Mouse (Mus musculus): ENCODE measurements at regions not wholly inside any gene's neighbourhood (a gene's known extent, or its start where the extent isn't known, plus 50 kb on each side); places are given as distances from the start of the nearest gene placed in this dataset.

DNA sequence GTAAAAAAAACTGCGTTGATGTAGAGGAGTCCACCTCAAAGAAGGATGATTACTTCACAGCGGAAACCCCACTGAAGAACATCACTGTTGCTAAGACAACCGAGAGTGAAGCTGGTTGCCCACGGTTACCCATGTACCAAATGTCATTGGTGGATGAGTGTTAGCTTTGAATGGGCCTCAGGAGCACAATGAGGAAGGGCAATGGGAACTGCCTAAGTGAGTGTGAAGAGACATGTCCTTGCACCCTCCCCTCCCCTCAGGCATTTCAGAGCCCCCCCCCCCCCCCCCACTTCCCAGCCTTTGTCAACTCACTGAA is 96.1 kb upstream of the Chd2 start:
- peak; percentile 81 for ATAC-seq (ENCODE audit: low TSS enrichment)

DNA sequence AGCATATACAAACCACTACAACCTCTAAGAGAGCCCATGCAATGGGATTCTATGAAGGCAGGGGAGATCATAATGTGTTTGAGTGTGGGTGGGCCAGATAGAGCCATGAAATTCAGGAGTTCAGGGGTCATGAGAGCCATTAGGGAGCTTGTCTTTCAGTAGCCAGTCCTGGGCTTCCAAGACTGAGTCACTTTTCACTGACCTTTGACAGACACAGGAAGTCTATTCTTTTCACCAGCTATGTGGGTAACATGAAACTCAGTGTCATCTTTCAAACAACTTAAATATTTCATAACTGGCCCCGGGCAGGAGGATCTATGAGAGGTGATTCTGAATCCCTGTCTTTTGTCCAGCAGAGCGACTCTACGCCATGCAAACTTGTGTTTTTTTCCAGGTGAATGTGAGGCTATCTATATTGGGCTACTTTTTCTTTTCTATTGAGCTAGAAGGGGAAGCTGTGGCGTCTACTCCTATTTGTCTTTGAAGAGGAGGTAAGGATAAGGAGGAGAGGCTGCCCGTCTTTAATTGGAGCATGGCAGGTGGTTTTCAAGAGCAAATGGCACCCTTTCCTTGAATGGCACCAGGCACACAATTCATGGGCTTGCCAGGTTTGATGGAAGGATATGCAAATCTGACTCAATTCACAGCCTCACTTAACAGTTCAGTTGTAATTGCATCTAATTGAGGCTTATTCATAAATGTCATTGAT is 95.6 kb upstream of the Chd2 start:
- no peak for ATAC-seq (ENCODE audit: low TSS enrichment)

- ATAC-seq (ENCODE audit: low TSS enrichment) = no peak
Observed at GRCm38 (mm10) chr7:73635422-73635821, 93.8 kb upstream of the Chd2 start.

GRCm38 (mm10) chr7:73630790-73631189 is 89.2 kb upstream of the Chd2 start:
- no peak for ATAC-seq (ENCODE audit: low TSS enrichment)

DNA sequence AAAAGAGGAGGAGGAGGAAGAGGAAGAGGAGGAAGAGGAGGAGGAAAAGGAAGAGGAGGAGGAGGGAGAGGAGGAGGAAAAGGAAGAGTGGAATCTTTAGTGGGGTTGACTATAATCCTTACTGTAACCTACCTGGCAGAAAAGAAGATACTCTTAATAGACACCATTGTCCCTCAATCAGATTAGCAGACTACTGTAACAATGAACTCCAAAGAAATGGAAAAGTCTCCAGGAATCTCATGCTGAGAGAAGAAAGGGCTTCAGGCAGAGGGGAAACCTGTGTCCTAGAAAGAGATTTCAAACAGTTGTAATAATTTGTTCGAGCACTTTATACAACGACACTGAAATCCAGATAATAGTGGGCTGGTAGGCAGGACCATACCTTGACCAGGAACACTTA is 87.6 kb upstream of the Chd2 start:
- ATAC-seq (ENCODE audit: low TSS enrichment) = no peak

GRCm38 (mm10) chr7:73628071-73628470 is 86.4 kb upstream of the Chd2 start:
- peak; percentile 96 for ATAC-seq (ENCODE audit: low TSS enrichment)

DNA sequence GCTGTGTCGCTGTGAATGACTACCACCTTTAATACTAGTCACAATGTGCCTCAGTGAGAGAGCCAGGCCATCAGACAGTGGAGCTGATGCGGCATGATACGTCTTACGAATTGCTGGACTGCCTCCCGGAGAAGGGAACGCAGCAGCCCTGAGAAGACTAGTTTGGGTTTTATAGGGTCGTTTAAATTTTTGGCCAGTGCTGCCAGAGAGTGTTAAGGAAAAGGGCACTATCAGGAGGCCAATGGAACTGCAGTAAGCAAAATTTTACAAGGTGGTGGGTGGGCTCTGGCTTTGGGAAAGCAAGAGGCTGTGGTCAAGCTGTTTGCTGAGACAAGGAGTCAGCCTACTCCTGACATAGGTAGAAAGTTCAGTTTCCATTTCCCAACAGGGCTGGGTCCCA is 84.7 kb upstream of the Chd2 start:
- no peak for ATAC-seq (ENCODE audit: low TSS enrichment)

- ATAC-seq (ENCODE audit: low TSS enrichment) = no peak
Observed at GRCm38 (mm10) chr7:73625651-73626050, 84.0 kb upstream of the Chd2 start.

GRCm38 (mm10) chr7:73624992-73625391 is 83.4 kb upstream of the Chd2 start:
- no peak for ATAC-seq (ENCODE audit: low TSS enrichment)

DNA sequence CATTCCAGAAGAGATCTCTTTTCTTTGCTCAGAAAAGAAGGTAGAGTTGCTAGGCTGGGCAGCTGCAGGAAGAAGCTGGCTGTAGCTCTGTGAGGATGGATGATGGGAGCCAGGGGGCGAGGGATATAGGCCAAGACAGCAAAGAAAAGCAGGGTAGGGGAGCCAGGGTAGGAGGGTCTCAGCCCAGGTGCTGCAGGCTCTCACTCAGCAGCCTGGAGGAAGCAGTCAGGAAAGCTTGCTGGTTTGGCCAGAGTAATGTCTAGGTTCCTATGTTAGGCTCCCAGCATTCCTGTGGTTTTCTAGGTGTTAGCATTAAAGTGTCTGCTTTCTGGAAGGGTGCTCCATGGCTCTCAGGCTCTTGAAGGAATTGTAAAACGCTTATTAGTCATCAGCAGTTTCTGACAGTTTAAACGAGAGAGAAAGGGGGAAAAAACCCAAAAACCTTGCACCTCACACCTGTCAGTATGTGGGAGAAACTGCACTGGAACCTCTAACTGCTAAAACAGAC is 82.5 kb upstream of the Chd2 start:
- ATAC-seq (ENCODE audit: low TSS enrichment) = no peak

DNA sequence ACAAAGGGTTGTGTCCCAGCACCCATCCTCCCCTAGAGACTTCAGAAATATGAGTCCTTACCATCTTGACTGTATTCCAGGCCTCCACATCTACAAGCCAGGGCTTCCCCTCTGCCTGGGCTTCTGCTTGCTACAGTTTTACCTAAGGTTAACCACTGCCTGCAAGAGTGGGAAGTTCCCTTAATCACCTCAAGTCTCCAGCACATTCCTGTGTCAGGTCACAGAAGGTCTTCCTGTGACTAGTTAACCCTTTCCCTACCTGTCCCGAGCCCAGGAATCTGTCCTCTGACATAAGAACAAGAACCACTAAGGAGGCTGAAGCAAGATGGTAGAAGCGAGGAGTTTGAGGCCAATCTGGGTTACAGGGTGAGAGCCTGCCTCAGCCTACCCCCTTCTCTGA is 80.8 kb upstream of the Chd2 start:
- ATAC-seq (ENCODE audit: low TSS enrichment) = no peak

- ATAC-seq (ENCODE audit: low TSS enrichment) = no peak
Observed at GRCm38 (mm10) chr7:73620341-73620740, 78.7 kb upstream of the Chd2 start.

GRCm38 (mm10) chr7:73618758-73619416 is 77.3 kb upstream of the Chd2 start:
- peak; percentile 9 for ATAC-seq (ENCODE audit: low TSS enrichment)

DNA sequence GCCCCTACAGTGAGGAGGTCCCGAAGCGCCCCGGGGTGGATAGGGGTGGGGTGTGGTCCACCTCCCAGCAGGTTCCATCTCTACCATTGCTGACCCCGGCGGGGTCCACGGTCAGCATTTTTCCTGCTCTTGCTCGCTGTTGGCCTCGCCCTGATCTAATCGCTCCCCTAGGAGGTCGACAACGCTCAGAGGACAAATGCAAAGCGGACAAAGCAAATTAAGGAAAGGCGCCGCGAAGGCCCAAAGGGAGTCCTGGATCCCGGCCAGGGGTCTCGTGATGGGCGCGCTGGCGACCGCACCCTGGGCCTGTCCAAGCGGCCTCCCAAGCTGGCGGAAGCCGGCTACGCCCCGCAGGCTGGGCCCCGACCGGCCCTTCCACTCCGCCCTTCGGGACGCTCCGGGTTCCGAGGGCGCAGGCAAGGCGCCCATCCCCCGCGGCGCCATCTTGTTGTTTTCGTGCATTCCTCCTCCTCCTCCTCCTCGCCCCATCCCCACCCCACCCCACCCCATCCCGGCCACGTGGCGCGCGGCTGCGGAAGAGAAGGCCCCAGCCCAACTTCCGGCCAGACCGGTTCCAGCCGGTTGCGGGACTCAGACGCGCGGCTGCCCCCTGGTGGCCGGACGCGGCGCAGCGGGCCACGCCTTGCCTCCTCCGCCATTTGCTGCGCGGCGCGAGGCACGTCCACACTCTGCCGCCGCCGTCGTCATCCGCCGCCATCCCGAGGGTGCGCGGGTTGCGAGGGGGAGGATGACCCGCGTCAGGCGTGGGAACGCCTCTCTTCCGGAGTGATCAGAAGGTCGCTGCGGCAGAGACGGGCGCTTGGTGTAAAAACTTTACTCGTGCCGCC is 76.5 kb upstream of the Chd2 start:
- ATAC-seq (ENCODE audit: low TSS enrichment) = peak; percentile 82

GRCm38 (mm10) chr7:73616971-73617906 is 75.6 kb upstream of the Chd2 start:
- no peak for ATAC-seq (ENCODE audit: low TSS enrichment)

DNA sequence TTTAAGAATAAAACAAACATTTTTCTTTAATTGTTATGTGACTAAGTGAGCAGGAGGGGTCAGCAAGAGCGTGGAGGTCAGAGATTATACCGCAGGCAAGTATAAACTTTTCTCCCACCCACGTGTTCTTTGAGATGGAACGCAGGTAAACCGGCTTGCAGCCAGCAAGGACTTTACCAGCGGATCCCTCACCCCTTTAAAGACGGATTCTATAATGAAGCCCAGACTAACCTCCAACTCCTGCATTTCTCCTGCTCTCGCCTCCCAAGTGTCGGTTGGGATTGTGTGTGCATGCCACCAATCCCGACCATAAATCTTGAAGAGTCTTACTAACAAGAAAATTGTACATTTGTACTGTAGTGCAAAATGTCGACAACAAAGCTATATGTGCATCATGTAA is 74.4 kb upstream of the Chd2 start:
- ATAC-seq (ENCODE audit: low TSS enrichment) = no peak

GRCm38 (mm10) chr7:73614840-73615555 is 73.4 kb upstream of the Chd2 start:
- ATAC-seq (ENCODE audit: low TSS enrichment) = no peak

DNA sequence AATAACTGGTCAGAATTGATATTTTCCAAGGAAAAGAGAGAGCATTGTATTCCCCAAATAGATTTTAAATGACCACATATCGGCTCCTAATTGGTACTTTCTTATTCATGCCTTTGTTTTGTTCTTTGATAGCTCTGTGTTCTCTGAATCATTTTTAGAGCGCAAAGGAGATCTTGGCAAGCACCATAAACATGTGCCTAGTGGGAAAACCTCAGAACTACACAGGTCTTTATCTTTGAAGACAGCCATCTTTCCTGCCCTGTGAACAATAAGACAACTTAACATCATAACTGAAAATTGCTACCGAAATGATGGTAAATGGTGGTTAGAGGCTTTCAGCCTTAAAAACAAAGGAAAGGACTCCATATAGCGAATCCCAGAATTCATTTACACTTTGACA is 72.7 kb upstream of the Chd2 start:
- no peak for ATAC-seq (ENCODE audit: low TSS enrichment)

- ATAC-seq (ENCODE audit: low TSS enrichment) = no peak
Observed at GRCm38 (mm10) chr7:73612752-73613092, 71.1 kb upstream of the Chd2 start.

- ATAC-seq (ENCODE audit: low TSS enrichment) = no peak
Observed at GRCm38 (mm10) chr7:73611866-73612751, 70.5 kb upstream of the Chd2 start.

All from frontal cortex, adult (tissue).